Mouse (Mus musculus) heart, postnatal 4 days (tissue): ENCODE measurements around the gene Cabp4. TPM values are rescaled to one million over a fixed set of nuclear protein-coding genes. Genes with fewer than 3 reads are reported as not detected.
"Not testable (repeated sequence)": the region's sequence is repeated elsewhere in the genome, so short reads cannot be mapped to it uniquely, and the experiment has no call there.

Experiments used
- DNase-seq: peaks from one replicate; pipeline ENCODE4 v3.0.0; 2021
- total RNA-seq, 2 experiments: library from RNA; stranded (reverse); gene quantifications; 2 replicates each; pipeline ENCODE4 v1.2.3; 2021

The Cabp4 gene
- total RNA-seq, 2 experiments from 2014 or later, result 0.18 TPM; not detected in 1

DNA sequence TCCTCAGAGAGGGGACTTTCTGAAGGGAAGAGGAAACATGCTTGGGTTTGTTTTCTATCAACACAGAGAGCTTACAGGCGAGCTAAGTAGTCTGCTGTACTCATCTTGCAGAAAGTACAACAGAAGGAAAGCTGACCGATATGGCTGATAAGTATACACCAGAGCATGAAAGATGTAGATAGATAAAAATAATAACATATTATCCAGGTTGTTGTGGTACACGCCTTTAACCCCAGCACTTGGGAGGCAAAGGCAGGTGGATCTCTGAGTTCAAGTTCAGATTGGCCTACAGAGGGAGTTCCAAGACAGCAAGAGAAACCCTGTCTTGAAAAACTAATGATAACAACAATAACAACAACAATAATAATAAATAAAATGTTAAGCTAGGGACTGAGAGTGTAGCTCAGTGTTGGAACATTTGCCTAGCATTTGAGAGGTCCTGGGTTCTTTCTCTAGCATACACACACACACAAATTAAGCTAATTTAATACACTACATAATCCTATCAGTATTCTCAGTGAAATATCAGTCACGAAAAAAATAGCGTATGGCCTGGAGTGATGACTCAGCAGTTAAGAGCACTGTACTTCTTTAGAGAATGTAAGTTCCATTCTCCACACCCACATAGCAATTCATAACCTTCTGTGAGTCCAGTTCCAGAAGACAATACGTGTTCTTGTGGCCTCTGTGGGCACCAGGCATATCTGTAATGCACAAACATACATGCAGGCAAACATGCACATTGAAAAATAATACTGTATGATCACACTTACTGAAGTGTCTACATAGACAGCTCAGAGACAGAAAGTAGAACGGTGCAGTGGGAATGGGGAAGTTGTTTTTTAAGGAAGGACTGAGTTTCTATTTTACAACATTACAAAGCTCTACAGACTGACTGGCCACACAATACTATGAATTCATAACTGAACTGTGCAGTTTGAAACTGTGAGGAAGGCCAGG is 21.1 kb downstream of the Cabp4 start:
- no peak for DNase-seq

DNA sequence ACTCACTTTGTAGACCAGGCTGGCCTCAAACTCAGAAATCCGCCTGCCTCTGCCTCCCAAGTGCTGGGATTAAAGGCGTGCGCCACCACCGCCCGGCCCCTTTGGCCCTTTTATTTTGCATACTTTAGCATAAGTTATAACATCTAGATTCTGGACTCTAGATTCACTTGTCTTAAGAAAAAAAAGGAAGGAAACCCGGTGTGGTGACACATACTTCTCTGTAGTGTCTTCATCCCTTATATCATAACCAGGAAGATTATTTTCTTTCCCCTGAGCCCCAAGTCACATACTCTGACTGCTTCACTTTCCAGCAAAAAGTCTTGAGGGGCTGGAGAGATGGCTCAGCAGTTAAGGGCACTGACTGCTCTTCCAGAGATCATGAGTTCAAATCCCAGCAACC is 21.9 kb downstream of the Cabp4 start:
- not testable (repeated sequence) for DNase-seq

DNA sequence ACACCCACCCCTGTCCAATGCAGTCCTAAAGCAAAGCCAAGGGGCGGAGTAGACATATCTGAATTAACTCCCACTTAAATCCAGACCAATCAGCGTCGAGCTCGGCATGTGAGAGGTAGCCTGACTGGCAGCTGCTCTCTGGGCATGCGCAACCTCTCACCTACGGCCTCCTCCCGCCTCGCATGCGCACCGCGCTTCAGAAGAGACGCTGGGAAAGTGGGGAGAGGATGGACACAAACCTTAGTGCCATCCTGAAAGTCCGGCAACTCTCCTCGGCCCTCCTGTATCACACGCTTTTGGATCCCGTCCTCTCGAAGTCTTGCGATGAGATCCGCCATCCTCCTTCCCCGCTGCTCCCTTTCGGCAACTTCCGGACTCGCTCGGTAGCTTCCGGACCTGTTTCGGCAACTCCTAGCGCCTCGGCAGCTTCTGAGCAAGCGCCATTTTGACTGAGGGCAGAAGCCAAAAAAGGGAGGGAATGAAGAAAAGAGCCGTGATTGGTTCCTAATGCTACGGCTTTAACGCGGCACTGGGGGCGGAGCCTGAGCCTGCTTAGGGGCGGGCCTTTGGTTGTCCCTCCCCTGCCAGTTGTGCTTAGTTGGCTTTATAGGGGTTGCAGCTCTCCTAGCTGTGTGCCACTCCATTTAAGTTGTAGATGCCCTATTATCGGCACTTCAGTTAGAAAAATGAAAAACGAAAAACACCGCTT is 22.6 kb downstream of the Cabp4 start:
- peak; percentile 99 for DNase-seq

DNA sequence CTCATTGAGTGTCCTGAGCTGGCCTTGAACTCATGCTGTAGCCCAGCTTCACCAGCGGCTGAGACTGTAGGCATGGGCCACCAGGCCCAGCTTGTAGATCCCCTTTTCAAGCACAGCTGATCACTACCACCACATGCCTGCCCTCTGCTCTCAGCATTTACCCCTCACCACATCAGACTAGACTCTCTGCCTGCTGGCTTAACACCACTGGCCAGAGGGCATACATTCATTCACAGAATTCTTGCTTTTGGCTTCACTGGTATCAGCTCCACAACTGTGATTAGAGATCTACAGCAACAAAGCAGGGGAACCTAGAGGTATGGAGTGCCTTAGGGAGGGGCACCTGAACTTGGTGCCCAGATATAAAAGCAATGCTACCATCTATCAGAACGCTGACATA is 23.3 kb downstream of the Cabp4 start:
- DNase-seq, result no peak

DNA sequence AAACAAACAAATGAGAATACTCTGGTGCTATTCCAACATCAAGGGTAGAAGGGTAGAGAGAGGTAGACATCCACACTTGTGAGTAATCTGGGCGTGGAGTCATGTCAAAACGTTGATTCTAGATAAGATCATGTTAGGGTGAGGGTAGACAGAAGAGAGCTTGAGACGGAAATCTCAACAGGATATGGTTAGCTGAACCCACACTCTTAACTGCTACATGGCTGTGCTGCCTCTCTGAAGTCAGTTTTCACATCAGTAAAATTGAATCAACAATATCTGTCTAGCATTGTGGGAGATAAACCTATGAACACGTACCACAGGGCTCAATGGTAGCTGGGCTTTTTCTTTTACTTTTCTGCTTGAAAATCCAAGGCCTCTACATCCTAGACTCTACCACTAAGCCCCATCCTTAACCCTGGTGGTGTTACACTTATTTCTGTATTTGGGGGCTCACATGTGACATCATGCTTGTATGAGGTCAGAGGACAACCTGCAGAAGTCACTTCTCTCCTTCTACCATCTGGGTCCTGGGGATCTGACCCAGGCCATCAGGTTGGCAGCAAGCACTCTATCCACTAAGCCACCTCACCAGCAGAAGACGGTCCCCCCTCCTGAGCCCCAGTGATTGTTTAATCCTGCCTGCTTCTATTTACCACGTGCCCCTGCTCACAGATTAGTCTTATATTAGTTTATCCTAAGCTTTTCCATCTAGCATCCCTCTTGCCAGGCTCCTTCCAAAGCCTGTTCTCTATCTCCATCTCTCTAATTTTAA is 23.9 kb downstream of the Cabp4 start:
- no peak for DNase-seq

DNA sequence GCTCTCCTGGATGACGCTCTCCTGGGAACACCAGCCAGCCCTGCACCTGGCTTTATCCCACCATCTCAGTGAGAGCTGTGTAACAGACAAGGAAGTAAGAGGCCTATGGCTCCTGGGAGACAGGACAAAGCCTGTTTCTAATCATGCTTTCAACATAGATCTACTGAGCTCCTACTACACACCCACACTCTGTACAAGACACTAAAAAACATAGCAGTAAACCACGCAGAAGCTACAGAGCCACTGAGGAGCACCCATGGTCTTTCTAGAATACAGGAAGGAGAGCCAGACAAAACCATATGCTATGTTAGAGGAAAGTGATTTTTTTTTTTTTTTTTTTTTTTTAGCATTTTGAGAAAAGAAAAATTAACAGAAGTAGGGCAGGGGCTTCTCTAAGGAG is 25.5 kb downstream of the Cabp4 start:
- no peak for DNase-seq

DNA sequence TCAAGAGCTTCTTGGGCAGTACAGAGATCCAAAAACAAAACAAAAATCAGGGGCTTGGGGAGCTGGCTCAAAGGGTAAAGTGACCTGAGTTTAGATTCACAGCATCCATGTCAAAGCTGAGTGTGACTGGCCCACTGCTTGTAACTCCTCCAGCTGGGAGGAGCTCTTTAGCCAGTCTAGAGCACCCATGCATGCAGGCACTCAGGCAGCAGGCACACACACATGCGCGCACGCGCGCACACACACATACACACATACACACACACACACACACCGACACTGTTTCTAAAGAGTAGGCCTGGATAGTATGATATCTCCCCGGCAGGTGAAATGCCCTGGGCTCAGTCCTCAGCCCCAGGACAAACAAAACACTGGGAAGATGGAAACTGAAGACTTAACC is 26.8 kb downstream of the Cabp4 start:
- DNase-seq, result no peak

DNA sequence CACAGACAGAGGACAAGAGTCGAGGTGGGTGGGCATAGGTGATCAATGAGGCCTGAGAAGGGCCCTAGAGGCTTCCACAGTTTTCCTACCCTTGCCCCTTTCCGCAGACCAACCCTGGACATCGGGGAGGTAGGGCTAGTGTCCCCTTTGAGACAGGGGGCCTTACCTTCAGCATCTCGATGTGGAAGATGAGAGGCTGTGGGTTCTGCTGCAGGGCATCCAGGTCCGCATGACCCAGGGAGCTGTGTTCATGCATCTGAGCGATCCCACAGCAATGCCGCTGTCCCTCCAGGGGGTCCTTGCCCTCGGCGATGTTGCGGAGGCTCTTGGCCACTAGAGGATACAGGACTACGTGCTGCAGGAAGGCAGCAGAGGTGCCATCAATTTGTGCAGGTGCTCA is 28.0 kb downstream of the Cabp4 start:
- no peak for DNase-seq

DNA sequence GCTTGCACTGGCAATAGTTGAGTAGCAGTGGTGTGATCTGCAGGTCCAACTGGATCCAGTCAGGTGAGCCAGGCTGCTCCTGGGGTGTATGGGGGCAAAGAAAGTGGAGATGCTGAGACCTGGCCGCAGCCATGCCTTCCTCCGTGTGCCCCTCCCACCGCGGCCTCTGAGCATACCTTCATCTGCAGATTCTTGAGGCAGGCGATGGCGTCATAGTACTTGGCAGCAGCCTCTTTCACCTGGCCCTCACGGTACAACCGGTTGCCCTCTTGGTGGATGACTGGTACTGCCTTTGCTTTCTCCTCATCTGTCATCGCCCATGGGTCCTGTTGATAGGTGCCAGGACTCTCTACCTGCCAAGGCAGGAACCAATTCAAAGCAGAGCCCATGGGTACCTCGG is 28.7 kb downstream of the Cabp4 start:
- DNase-seq, result no peak

DNA sequence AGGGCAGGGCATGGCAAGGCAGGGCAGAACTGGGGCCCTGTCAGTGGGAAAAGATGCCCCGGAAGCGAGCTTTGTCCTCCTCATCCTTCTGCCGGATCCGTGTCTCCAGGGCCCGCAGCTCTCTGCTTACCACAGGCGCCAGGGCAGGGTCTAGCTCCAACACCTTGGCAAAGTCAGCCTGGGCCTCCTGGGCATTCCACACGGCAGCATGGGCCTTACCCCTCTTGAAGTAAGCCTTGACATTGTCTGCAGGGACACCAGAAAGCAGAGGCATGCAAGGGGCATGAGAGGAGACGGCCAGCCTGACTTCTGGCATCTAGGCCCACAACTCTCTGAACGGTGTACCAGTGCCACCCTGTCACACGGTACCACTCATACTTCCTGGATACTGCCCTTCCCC is 29.3 kb downstream of the Cabp4 start:
- no peak for DNase-seq

DNA sequence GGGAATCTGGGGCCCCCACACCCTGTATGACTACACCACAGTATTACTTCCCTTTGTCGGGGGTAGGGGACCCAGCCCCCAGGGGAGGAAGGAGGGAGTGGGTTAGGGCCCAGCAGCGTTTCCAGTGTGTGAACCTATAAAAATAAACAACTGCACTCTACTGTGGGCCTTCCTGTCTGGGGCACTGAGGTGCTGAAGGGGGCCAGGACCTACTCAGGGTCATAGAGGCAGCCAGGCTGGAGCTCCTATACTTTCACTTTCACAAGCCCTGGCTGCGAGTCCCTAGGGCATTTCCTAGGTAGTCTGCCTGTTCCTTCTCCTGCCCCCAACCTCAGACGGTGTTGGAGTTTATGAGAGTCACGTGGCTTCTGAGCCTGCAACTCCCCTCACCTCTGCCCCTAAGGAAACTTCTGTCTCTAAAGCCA is 30.0 kb downstream of the Cabp4 start:
- DNase-seq, result no peak

DNA sequence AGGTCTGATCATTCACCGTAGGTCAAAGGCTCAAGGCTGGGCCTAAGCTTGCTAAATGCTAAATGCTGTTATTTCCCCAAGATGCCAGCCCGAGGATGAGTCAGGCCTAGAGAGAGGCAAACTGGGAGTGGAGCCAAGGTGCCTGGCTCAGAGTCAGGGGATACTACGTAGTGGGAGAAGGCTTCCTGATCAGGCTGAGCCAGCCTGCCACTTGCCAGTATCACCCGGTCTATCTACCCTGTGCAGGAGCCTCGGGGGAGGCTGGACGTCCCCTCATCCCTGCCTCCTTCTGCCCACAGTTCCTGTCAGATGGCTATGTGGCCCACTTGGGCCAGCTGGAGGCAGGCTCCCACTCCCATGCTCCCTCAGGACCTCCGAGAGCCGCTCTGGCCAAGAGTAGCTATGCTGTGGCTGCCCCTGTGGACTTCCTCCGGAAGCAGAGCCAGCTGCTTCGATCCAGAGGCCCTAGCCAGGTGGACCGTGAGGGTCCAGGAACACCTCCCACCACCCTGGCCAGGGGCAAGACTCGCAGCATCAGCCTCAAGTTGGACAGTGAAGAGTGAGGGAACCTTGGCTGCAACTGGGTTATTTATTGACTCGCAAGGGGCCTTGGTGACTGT is 30.5 kb downstream of the Cabp4 start:
- DNase-seq, result peak; percentile 83

DNA sequence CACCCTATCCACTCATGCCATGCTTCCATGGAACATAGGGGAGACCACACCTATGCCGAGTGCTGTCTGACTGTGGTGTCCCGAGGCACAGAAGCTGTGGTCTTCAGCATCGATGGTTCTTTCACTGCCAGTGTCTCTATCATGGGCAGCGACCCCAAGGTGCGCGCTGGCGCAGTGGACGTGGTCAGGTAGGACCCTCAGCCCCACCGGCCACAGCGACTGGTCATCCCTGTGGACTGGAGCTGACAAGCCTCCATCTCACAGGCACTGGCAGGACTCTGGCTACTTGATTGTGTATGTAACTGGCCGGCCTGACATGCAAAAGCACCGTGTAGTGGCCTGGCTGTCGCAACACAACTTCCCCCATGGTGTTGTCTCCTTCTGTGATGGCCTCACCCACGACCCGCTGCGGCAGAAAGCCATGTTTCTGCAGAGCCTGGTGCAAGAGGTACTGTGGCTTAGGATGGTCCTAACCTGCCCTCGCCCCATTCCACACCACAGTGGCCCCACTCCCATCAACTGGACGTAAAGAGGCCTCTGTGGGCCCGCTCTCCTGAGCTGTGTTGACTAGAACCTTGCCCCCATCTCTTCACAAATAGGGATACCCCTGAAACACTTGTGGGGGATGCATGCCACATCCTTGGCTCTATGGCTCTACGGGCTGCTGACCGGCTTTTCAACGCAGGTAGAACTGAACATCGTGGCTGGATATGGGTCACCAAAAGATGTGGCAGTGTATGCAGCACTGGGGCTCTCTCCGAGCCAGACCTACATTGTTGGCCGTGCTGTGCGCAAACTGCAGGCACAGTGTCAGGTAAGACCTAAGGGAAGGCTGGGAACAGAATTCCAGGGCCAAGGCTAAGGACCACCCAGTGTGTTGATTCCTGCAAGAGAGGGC is 31.5 kb downstream of the Cabp4 start:
- no peak for DNase-seq

DNA sequence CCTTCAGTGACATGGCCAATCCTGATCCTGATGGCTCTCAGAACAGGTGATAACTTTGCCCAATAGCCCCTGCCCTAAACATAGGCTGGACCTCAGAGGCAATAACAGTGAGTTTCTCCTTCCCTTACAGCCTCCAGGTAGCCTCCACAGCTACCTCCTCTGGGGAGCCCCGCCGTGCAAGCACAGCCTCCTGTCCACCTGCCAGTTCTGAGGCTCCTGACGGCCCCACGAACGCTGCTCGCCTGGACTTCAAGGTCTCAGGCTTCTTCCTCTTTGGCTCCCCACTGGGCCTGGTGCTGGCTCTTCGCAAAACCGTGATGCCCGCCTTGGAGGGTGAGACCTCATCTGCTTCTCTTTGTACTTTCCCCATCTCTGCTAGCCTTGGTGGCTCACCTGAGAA is 35.3 kb downstream of the Cabp4 start:
- DNase-seq, result no peak

DNA sequence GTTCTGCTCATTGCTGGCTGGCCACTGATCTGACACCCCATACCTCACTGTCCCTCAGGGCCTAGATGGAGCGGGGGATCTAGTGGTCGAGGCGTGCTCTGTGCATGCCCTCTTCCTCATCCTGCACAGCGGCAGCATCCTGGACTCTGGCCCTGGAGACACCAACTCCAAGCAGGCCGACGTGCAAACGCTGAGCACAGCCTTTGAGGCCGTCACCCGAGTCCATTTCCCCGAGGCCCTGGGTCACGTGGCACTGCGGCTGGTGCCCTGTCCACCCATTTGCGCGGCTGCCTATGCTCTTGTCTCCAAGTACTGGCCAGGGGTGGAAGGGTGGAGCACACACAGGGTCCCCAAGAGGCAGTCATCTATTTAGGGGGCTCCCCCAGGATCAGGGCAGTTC is 37.2 kb downstream of the Cabp4 start:
- DNase-seq, result no peak

DNA sequence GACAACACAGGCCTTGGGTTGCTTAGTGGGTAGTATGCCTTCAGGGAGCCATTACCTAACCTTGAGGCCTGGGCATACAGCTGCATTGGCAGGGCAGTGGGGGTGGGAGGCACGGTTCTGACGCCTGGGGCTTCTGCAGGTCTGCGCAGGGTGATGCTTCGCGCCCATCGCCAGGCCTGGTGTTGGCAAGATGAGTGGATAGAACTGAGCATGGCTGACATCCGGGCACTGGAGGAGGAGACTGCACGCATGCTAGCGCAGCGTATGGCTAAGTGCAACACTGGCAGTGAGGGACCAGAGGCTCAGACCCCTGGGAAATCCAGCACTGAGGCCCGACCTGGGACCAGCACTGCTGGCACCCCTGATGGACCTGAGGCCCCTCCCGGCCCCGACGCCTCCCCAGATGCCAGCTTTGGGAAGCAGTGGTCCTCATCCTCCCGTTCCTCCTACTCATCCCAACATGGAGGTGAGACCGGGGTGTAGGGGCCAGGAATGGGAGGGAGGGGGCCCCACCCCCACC is 39.1 kb downstream of the Cabp4 start:
- no peak for DNase-seq

DNA sequence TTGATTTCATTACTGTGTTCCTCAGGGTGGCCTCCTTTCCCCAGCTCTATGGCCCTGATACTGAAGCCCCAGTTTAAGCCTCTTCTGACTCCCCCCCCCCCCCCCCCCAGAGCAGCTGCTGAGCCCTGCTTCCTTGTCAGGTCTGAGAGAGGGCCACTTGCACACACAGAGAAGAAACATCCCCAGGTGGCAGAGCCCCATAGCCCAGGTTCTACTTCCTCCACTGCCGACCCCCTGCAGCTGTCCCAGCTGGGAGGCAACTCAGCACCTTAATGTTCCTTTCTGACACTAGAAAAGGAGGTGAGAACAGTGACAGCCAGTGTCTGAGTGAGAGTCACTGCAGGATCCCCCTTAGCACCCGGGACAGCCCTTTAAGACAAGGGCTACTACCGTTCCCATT is 40.0 kb downstream of the Cabp4 start:
- DNase-seq, result no peak

DNA sequence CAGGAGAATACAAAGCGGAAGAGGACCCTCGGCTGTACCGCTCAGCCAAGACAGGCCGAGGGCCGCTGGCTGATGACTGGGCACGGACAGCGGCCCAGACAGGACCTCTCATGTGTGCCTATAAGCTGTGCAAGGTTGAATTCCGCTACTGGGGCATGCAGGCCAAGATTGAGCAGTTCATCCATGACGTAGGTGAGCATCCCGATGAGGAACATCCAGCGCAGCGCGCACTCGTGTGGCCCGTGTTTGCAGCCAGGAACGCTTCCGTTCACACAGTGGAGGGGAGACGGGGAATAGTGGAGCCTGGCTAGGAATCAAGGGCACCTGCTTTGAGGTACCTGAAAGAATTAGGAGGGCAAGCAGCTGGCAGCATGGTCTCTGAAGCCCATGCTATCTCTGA is 40.5 kb downstream of the Cabp4 start:
- DNase-seq, result no peak

DNA sequence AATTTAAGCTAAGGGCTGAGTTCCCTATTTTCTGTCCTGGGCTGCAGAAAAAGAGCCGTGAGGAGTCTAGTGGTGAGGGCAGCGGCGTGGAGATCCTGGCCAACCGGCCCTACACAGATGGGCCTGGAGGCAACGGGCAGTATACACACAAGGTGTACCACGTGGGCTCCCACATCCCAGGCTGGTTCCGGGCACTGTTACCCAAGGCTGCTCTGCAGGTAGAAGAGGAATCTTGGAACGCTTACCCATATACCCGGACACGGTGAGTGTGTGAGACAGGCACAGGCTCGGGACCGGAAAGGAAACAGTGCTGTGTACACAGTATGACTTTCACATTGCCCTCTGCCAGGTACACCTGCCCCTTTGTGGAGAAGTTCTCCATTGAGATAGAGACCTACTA is 41.2 kb downstream of the Cabp4 start:
- DNase-seq, result no peak

DNA sequence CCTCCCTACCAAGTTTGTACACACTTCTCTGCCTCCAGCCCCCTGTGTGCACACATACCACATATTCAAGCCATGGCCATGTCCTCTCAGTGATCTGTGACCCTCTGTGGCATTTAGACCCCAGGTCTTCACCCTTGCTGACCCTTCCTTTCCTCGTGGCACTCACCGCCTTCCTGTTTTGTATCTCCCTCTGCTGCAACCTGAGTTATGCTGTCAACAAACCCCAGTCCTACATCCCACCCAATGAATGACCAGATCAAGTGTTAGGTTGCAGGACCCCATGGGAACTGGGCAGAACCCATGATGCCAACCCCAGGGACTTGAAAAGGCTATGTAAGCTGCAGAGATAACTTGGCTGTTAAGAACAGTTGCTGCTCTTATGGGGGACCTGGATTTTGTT is 41.8 kb downstream of the Cabp4 start:
- DNase-seq, result no peak

DNA sequence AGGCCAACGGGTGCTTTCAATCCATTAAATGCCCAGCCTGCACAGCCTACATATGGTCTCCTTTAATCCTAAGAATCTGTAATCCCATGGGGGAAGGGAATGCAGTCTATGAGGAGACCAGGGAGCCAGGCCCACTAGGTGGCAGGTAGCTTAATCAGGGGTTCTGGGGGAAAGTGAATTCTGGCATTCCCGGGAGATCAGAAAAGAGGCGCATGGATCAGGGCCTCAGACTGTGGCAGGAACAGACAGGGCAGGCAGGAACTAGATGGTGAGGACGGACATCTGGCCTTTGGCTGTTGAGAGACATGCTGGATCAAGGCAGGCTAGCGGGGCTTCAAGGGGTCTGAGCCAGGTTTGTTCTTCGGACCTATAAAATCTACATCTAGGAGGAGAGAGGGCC is 42.4 kb downstream of the Cabp4 start:
- no peak for DNase-seq
